Mouse (Mus musculus) G1E (cell line): ENCODE measurements around the gene Tmem199.

Source experiments
- CTCF ChIP-seq: IDR thresholded peaks from 2 replicates; pipeline ENCODE4 v1.5.1; 2012; ENCODE audit warnings: low read depth, low read length, inconsistent platforms, mixed read lengths
- GATA1 ChIP-seq: IDR thresholded peaks from 2 replicates; pipeline ENCODE4 v1.6.1; 2012; ENCODE audit warnings: borderline replicate concordance, low read length, inconsistent platforms, mixed read lengths

GRCm38 (mm10) chr11:78523241-78523955 is 11.4 kb upstream of the Tmem199 start:
- no peak for TF ChIP-seq CTCF
- TF ChIP-seq GATA1 = no peak
